Mouse (Mus musculus): ENCODE measurements around the gene Kcnma1. TPM values are rescaled to one million over a fixed set of nuclear protein-coding genes. Genes with fewer than 3 reads are reported as not detected.

Gene Kcnma1
- polyA plus RNA-seq (2014; fragmentation: Nextera tagmentation; extraction: Ambion mirVana) = 7.1 and 7.8 TPM in 2 replicates

DNA sequence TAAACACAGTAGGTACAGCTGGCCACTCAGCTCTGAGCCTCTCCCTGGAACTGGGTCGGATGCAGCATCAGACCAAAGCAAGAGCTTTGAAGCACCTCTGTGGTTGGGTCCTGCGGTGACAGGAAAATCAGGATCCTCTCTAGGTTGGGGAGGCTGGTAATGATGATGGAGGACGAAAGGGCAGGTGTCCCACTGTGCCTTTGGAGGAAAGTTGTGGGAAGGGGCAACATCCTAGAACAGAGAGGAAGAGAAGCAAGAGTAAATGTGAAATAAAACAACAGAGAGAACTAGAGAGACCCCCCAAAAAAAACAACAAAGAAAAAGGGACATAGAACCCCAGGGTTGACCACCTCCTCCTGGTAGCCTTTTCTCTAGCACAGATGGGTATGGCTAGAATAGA lies at the start of gene Kcnma1:
TSS of gene Kcnma1 (minus strand) at position 101 of the 400 bp plus-strand sequence.
- Histone ChIP-seq H3K27ac (replicated peaks; ENCODE audit: low read depth, low read length) (no peak within 1 kb of the TSS), H3K36me3 (ENCODE audit: control insufficient read depth, insufficient read depth, low read length) (no peaks in the 10 kb centered on the region), H3K4me2 (ENCODE audit: low read depth, low read length) (no peak within 1 kb of the TSS), H3K4me3 (ENCODE audit: low read depth, low read length) (no peak within 1 kb of the TSS), H3K4me1 (ENCODE audit: control insufficient read depth, insufficient read depth, low read length) (no peaks in the 10 kb centered on the region), H3K9ac (ENCODE audit: low read depth, low read length) (no peak within 1 kb of the TSS), H3K9me3 (ENCODE audit: control insufficient read depth, low read length) (no peaks in the 10 kb centered on the region), H3K27me3 (replicated peaks; ENCODE audit: control insufficient read depth, insufficient read depth, low read length) (no peaks in the 10 kb centered on the region)
- WGBS = 63% methylated on average over 3 of the region's 3 CpGs
- no peak for ATAC-seq (ENCODE audit: low read depth)
- no peak for DNase-seq (ENCODE audit: low spot score)

DNA sequence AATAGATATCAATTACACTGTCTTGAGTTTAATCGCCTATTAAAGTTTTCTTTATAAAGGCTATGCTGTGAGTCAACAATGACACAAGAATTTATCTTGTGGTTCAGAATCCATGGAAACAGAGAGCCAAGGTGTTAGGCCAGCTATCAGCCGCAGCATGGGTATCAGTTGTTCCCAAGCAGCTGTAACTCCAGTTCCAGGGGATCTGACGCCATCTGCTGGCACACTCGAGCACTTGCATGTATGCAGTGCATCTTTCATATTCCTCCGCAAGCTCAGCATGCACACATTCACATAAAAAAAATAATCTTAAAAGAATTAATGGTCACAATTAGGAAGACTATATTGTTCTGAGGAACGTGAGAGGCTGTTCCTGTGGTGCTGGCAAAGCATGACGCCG lies 45.5 kb upstream of the Kcnma1 start:
- Histone ChIP-seq H3K4me1 (ENCODE audit: control insufficient read depth, insufficient read depth, low read length) (0 out of 2 replicates have a peak, but pooled peaks cover 3% of the 10 kb centered on the region), H3K9ac (ENCODE audit: low read depth, low read length) (no peak overlapping the region), H3K27ac (replicated peaks; ENCODE audit: low read depth, low read length) (no peak overlapping the region), H3K4me2 (ENCODE audit: low read depth, low read length) (peak overlapping the region; percentile 32; the same call in 1 of the 2 replicates), H3K9me3 (ENCODE audit: control insufficient read depth, low read length) (no peaks in the 10 kb centered on the region), H3K4me3 (ENCODE audit: low read depth, low read length) (no peak overlapping the region), H3K27me3 (replicated peaks; ENCODE audit: control insufficient read depth, insufficient read depth, low read length) (no peaks in the 10 kb centered on the region), H3K36me3 (ENCODE audit: control insufficient read depth, insufficient read depth, low read length) (no peaks in the 10 kb centered on the region)
- DNase-seq (ENCODE audit: low spot score) (peak; percentile 62), ATAC-seq (ENCODE audit: low read depth) (peak; percentile 67; the same call in 1 of the 2 replicates)
- WGBS = 34% methylated on average over 8 of the region's 8 CpGs

GRCm38 (mm10) chr14:24059287-24059686 lies 45.0 kb upstream of the Kcnma1 start:
- H3K9me3 ChIP-seq (ENCODE audit: control insufficient read depth, low read length) = no peaks in the 10 kb centered on the region
- no peak for ATAC-seq (ENCODE audit: low read depth)
- no peak overlapping the region for H3K4me3 ChIP-seq (ENCODE audit: low read depth, low read length)
- H3K27me3 ChIP-seq (replicated peaks; ENCODE audit: control insufficient read depth, insufficient read depth, low read length) = no peaks in the 10 kb centered on the region
- no peak overlapping the region for H3K9ac ChIP-seq (ENCODE audit: low read depth, low read length)
- DNase-seq (ENCODE audit: low spot score) = no peak
- WGBS = 79% methylated on average over 4 of the region's 4 CpGs
- no peak overlapping the region for H3K27ac ChIP-seq (replicated peaks; ENCODE audit: low read depth, low read length)
- H3K4me2 ChIP-seq (ENCODE audit: low read depth, low read length) = no peak overlapping the region
- H3K36me3 ChIP-seq (ENCODE audit: control insufficient read depth, insufficient read depth, low read length) = no peaks in the 10 kb centered on the region
- H3K4me1 ChIP-seq (ENCODE audit: control insufficient read depth, insufficient read depth, low read length) = 0 out of 2 replicates have a peak, but pooled peaks cover 3% of the 10 kb centered on the region

- no peak for ATAC-seq (ENCODE audit: low read depth)
- H3K9me3 ChIP-seq (ENCODE audit: control insufficient read depth, low read length) = no peaks in the 10 kb centered on the region
- no peak for DNase-seq (ENCODE audit: low spot score)
Observed at GRCm38 (mm10) chr14:24051821-24052220, 37.5 kb upstream of the Kcnma1 start.

GRCm38 (mm10) chr14:24036609-24037008 lies 22.3 kb upstream of the Kcnma1 start:
- no peak for DNase-seq (ENCODE audit: low spot score)
- no peaks in the 10 kb centered on the region for H3K27me3 ChIP-seq (replicated peaks; ENCODE audit: control insufficient read depth, insufficient read depth, low read length)
- WGBS = 61% methylated on average over 2 of the region's 2 CpGs
- no peak overlapping the region for H3K4me3 ChIP-seq (ENCODE audit: low read depth, low read length)
- no peaks in the 10 kb centered on the region for H3K36me3 ChIP-seq (ENCODE audit: control insufficient read depth, insufficient read depth, low read length)
- no peak for ATAC-seq (ENCODE audit: low read depth)
- H3K27ac ChIP-seq (replicated peaks; ENCODE audit: low read depth, low read length) = no peak overlapping the region
- H3K9ac ChIP-seq (ENCODE audit: low read depth, low read length) = no peak overlapping the region
- no peak overlapping the region for H3K4me2 ChIP-seq (ENCODE audit: low read depth, low read length)
- no peaks in the 10 kb centered on the region for H3K9me3 ChIP-seq (ENCODE audit: control insufficient read depth, low read length)
- no peaks in the 10 kb centered on the region for H3K4me1 ChIP-seq (ENCODE audit: control insufficient read depth, insufficient read depth, low read length)

More at GRCm38 (mm10) chr14:24051821-24052220, 37.5 kb upstream of the Kcnma1 start:
- Histone ChIP-seq H3K27me3 (replicated peaks; ENCODE audit: control insufficient read depth, insufficient read depth, low read length) (no peaks in the 10 kb centered on the region), H3K9ac (ENCODE audit: low read depth, low read length) (no peak overlapping the region), H3K27ac (replicated peaks; ENCODE audit: low read depth, low read length) (no peak overlapping the region), H3K36me3 (ENCODE audit: control insufficient read depth, insufficient read depth, low read length) (no peaks in the 10 kb centered on the region), H3K4me3 (ENCODE audit: low read depth, low read length) (no peak overlapping the region), H3K4me1 (ENCODE audit: control insufficient read depth, insufficient read depth, low read length) (no peaks in the 10 kb centered on the region), H3K4me2 (ENCODE audit: low read depth, low read length) (no peak overlapping the region)
- WGBS = 68% methylated on average over 2 of the region's 2 CpGs

GRCm38 (mm10) chr14:24036208-24036535 lies 21.9 kb upstream of the Kcnma1 start:
- H3K27ac ChIP-seq (replicated peaks; ENCODE audit: low read depth, low read length) = no peak overlapping the region
- ATAC-seq (ENCODE audit: low read depth) (no peak), DNase-seq (ENCODE audit: low spot score) (no peak)
- H3K9me3 ChIP-seq (ENCODE audit: control insufficient read depth, low read length) = no peaks in the 10 kb centered on the region
- H3K4me2 ChIP-seq (ENCODE audit: low read depth, low read length) = no peak overlapping the region
- H3K27me3 ChIP-seq (replicated peaks; ENCODE audit: control insufficient read depth, insufficient read depth, low read length) = no peaks in the 10 kb centered on the region
- no peaks in the 10 kb centered on the region for H3K36me3 ChIP-seq (ENCODE audit: control insufficient read depth, insufficient read depth, low read length)
- H3K9ac ChIP-seq (ENCODE audit: low read depth, low read length) = no peak overlapping the region
- 25% methylated on average over 4 of the region's 4 CpGs for WGBS
- H3K4me3 ChIP-seq (ENCODE audit: low read depth, low read length) = no peak overlapping the region
- no peaks in the 10 kb centered on the region for H3K4me1 ChIP-seq (ENCODE audit: control insufficient read depth, insufficient read depth, low read length)

- Histone ChIP-seq H3K27ac (replicated peaks; ENCODE audit: low read depth, low read length) (no peak overlapping the region), H3K4me1 (ENCODE audit: control insufficient read depth, insufficient read depth, low read length) (no peaks in the 10 kb centered on the region), H3K27me3 (replicated peaks; ENCODE audit: control insufficient read depth, insufficient read depth, low read length) (no peaks in the 10 kb centered on the region), H3K9ac (ENCODE audit: low read depth, low read length) (no peak overlapping the region), H3K4me3 (ENCODE audit: low read depth, low read length) (no peak overlapping the region), H3K4me2 (ENCODE audit: low read depth, low read length) (no peak overlapping the region), H3K9me3 (ENCODE audit: control insufficient read depth, low read length) (no peaks in the 10 kb centered on the region), H3K36me3 (ENCODE audit: control insufficient read depth, insufficient read depth, low read length) (no peaks in the 10 kb centered on the region)
- 17% methylated on average over 11 of the region's 11 CpGs for WGBS
- no peak for ATAC-seq (ENCODE audit: low read depth)
- DNase-seq (ENCODE audit: low spot score) = peak; percentile 41
Observed at GRCm38 (mm10) chr14:24035486-24036207, 21.4 kb upstream of the Kcnma1 start.

- DNase-seq (ENCODE audit: low spot score) (no peak), ATAC-seq (ENCODE audit: low read depth) (no peak)
- Histone ChIP-seq H3K36me3 (ENCODE audit: control insufficient read depth, insufficient read depth, low read length) (no peaks in the 10 kb centered on the region), H3K4me1 (ENCODE audit: control insufficient read depth, insufficient read depth, low read length) (no peaks in the 10 kb centered on the region), H3K27me3 (replicated peaks; ENCODE audit: control insufficient read depth, insufficient read depth, low read length) (no peaks in the 10 kb centered on the region), H3K4me3 (ENCODE audit: low read depth, low read length) (no peak overlapping the region), H3K27ac (replicated peaks; ENCODE audit: low read depth, low read length) (no peak overlapping the region), H3K9me3 (ENCODE audit: control insufficient read depth, low read length) (peaks cover 2% of the 10 kb centered on the region; the same call in 1 of the 2 replicates), H3K9ac (ENCODE audit: low read depth, low read length) (no peak overlapping the region), H3K4me2 (ENCODE audit: low read depth, low read length) (no peak overlapping the region)
- WGBS = 77% methylated on average over 7 of the region's 7 CpGs
Observed at GRCm38 (mm10) chr14:24032876-24033389, 18.6 kb upstream of the Kcnma1 start.

DNA sequence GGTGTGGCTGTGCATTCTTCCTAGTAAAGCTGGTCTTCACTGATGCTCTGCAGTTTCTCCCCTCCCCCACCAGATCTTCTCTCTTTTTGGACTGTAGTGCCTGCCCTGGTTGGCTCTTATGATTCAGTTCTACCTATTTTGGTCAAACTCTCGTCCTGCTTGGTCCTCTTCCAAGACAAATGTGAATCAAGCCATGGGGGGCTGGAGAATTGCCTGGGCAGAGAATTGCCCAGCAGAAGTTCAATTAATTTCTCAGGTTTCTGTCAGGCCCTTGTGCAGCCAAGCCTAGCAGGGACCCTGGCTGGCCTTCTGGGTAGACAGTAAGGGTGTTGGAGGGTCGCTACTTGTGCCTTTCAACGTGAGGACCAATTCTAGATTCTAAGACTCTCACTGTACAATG lies 17.9 kb upstream of the Kcnma1 start:
- Histone ChIP-seq H3K9me3 (ENCODE audit: control insufficient read depth, low read length) (peaks cover 4% of the 10 kb centered on the region; the same call in 1 of the 2 replicates), H3K4me1 (ENCODE audit: control insufficient read depth, insufficient read depth, low read length) (no peaks in the 10 kb centered on the region), H3K9ac (ENCODE audit: low read depth, low read length) (no peak overlapping the region), H3K4me2 (ENCODE audit: low read depth, low read length) (no peak overlapping the region), H3K36me3 (ENCODE audit: control insufficient read depth, insufficient read depth, low read length) (no peaks in the 10 kb centered on the region), H3K27ac (replicated peaks; ENCODE audit: low read depth, low read length) (no peak overlapping the region), H3K4me3 (ENCODE audit: low read depth, low read length) (no peak overlapping the region), H3K27me3 (replicated peaks; ENCODE audit: control insufficient read depth, insufficient read depth, low read length) (no peaks in the 10 kb centered on the region)
- no peak for ATAC-seq (ENCODE audit: low read depth)
- 69% methylated on average over 3 of the region's 3 CpGs for WGBS
- no peak for DNase-seq (ENCODE audit: low spot score)
